Mouse (Mus musculus): ENCODE data around the gene Ube2j1. TPM values are rescaled to one million over a fixed set of nuclear protein-coding genes. Genes with fewer than 3 reads are reported as not detected.

The Ube2j1 gene
- polyA plus RNA-seq (2012): 4.8 and 5.6 TPM in 2 replicates

GRCm38 (mm10) chr4:33031195-33031960 lies at the start of gene Ube2j1:
TSS of gene Ube2j1 (plus strand) at chr4:33031416.
- peaks cover 19% of the 10 kb centered on the region for H3K36me3 ChIP-seq (ENCODE audit: control insufficient read depth)
- no peaks in the 10 kb centered on the region for H3K9me3 ChIP-seq (ENCODE audit: control insufficient read depth, low read length)
- TF ChIP-seq TAL1 (IDR thresholded peaks at IDR 0.05; ENCODE audit: low read length) (no peak), GATA1 (IDR thresholded peaks at IDR 0.05; ENCODE audit: low read length) (no peak)
- H3K4me1 ChIP-seq (ENCODE audit: control insufficient read depth): peaks cover 44% of the 10 kb centered on the region
- peak within 1 kb of the TSS; percentile 97 for H3K4me3 ChIP-seq (replicated peaks)
- peaks cover 29% of the 10 kb centered on the region for H3K27me3 ChIP-seq (ENCODE audit: control insufficient read depth)

- Histone ChIP-seq H3K27me3 (ENCODE audit: control insufficient read depth) (peaks cover 68% of the 10 kb centered on the region), H3K36me3 (ENCODE audit: control insufficient read depth) (peaks cover 6% of the 10 kb centered on the region; the same call in 1 of the 2 replicates), H3K9me3 (ENCODE audit: control insufficient read depth, low read length) (peaks cover 14% of the 10 kb centered on the region), H3K4me1 (ENCODE audit: control insufficient read depth) (peaks cover 67% of the 10 kb centered on the region), H3K4me3 (replicated peaks) (peak overlapping the region; percentile 27)
- TF ChIP-seq GATA1 (IDR thresholded peaks at IDR 0.05; ENCODE audit: low read length): no peak
- no peak for TF ChIP-seq TAL1 (IDR thresholded peaks at IDR 0.05; ENCODE audit: low read length)
Observed at GRCm38 (mm10) chr4:32981617-32982016, 49.6 kb upstream of the Ube2j1 start.

- peaks cover 73% of the 10 kb centered on the region for H3K4me1 ChIP-seq (ENCODE audit: control insufficient read depth)
- peaks cover 68% of the 10 kb centered on the region for H3K27me3 ChIP-seq (ENCODE audit: control insufficient read depth)
- H3K36me3 ChIP-seq (ENCODE audit: control insufficient read depth): peaks cover 6% of the 10 kb centered on the region; the same call in 1 of the 2 replicates
- peaks cover 14% of the 10 kb centered on the region for H3K9me3 ChIP-seq (ENCODE audit: control insufficient read depth, low read length)
- TF ChIP-seq GATA1 (IDR thresholded peaks at IDR 0.05; ENCODE audit: low read length) (no peak), TAL1 (IDR thresholded peaks at IDR 0.05; ENCODE audit: low read length) (no peak)
- peak overlapping the region; percentile 82 for H3K4me3 ChIP-seq (replicated peaks)
Observed at GRCm38 (mm10) chr4:32982041-32982715, 49.0 kb upstream of the Ube2j1 start.

- Histone ChIP-seq H3K27me3 (ENCODE audit: control insufficient read depth) (peaks cover 68% of the 10 kb centered on the region), H3K4me1 (ENCODE audit: control insufficient read depth) (peaks cover 79% of the 10 kb centered on the region), H3K9me3 (ENCODE audit: control insufficient read depth, low read length) (peaks cover 14% of the 10 kb centered on the region), H3K36me3 (ENCODE audit: control insufficient read depth) (peaks cover 6% of the 10 kb centered on the region; the same call in 1 of the 2 replicates), H3K4me3 (replicated peaks) (peak within 1 kb of the TSS; percentile 82)
- TF ChIP-seq GATA1 (IDR thresholded peaks at IDR 0.05; ENCODE audit: low read length): no peak
- TF ChIP-seq TAL1 (IDR thresholded peaks at IDR 0.05; ENCODE audit: low read length): no peak
Observed at GRCm38 (mm10) chr4:32982716-32983175, 48.5 kb upstream of the Ube2j1 start, which contains the start of gene Rragd. TSS of gene Rragd (plus strand) at chr4:32983037.

GRCm38 (mm10) chr4:32983176-32984155 lies 47.8 kb upstream of the Ube2j1 start:
- H3K36me3 ChIP-seq (ENCODE audit: control insufficient read depth): peaks cover 6% of the 10 kb centered on the region; the same call in 1 of the 2 replicates
- peaks cover 68% of the 10 kb centered on the region for H3K27me3 ChIP-seq (ENCODE audit: control insufficient read depth)
- H3K4me1 ChIP-seq (ENCODE audit: control insufficient read depth): peaks cover 85% of the 10 kb centered on the region
- peak overlapping the region; percentile 82 for H3K4me3 ChIP-seq (replicated peaks)
- TF ChIP-seq TAL1 (IDR thresholded peaks at IDR 0.05; ENCODE audit: low read length) (no peak), GATA1 (IDR thresholded peaks at IDR 0.05; ENCODE audit: low read length) (no peak)
- H3K9me3 ChIP-seq (ENCODE audit: control insufficient read depth, low read length): peaks cover 14% of the 10 kb centered on the region

GRCm38 (mm10) chr4:32984242-32984641 lies 47.0 kb upstream of the Ube2j1 start:
- Histone ChIP-seq H3K4me3 (replicated peaks) (peak overlapping the region; percentile 82), H3K27me3 (ENCODE audit: control insufficient read depth) (peaks cover 68% of the 10 kb centered on the region), H3K4me1 (ENCODE audit: control insufficient read depth) (peaks cover 83% of the 10 kb centered on the region), H3K36me3 (ENCODE audit: control insufficient read depth) (peaks cover 6% of the 10 kb centered on the region; the same call in 1 of the 2 replicates), H3K9me3 (ENCODE audit: control insufficient read depth, low read length) (peaks cover 14% of the 10 kb centered on the region)
- TF ChIP-seq TAL1 (IDR thresholded peaks at IDR 0.05; ENCODE audit: low read length) (no peak), GATA1 (IDR thresholded peaks at IDR 0.05; ENCODE audit: low read length) (no peak)

- Histone ChIP-seq H3K4me3 (replicated peaks) (peak overlapping the region; percentile 82), H3K36me3 (ENCODE audit: control insufficient read depth) (peaks cover 6% of the 10 kb centered on the region; the same call in 1 of the 2 replicates), H3K9me3 (ENCODE audit: control insufficient read depth, low read length) (peaks cover 14% of the 10 kb centered on the region), H3K27me3 (ENCODE audit: control insufficient read depth) (peaks cover 64% of the 10 kb centered on the region), H3K4me1 (ENCODE audit: control insufficient read depth) (peaks cover 79% of the 10 kb centered on the region)
- TF ChIP-seq TAL1 (IDR thresholded peaks at IDR 0.05; ENCODE audit: low read length) (no peak), GATA1 (IDR thresholded peaks at IDR 0.05; ENCODE audit: low read length) (no peak)
Observed at GRCm38 (mm10) chr4:32984801-32985675, 46.2 kb upstream of the Ube2j1 start.

All from erythroblast, embryonic 14.5 days (primary cell).